ENCODE assay signal across 8 mouse cellular contexts in the genomic region with DNA sequence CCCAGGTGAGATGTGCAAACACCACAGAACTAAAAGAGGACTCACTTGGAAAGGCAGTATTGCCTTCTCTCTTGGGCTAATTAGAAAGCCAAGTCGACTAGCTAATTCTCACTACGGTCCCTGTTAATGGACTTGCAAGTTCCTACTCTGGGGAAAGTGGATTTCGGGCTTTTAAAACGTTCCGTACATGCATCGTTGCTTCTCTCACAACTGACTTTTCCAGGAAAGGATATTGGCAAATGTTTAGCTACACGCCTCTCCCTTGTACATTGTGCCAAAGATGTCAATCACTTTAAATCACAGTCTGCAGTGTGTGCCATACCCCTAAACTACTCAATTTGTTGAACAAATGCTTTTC. TPM values are rescaled to one million over a fixed set of nuclear protein-coding genes. Genes with fewer than 3 reads are reported as not detected.
DNase-seq lines count a peak whose midpoint lies in the region; ATAC-seq lines count a peak whose summit lies in the region.

No protein-coding gene starts in this region.

- no peak for ATAC-seq in heart, embryonic 12.5 days (ENCODE audit: insufficient number of reproducible peaks, low FRiP score)
- ATAC-seq in hindbrain, embryonic 12.5 days (ENCODE audit: low FRiP score): no peak
- no peak for ATAC-seq in frontal cortex, adult (ENCODE audit: low TSS enrichment)

- 0 out of 2 replicates have a peak, but pooled peaks cover 2% of the 10 kb centered on the region for H3K4me1 ChIP-seq in heart, embryonic 12.5 days (replicated peaks)
- H3K4me1 ChIP-seq in hindbrain, embryonic 12.5 days: peaks cover 10% of the 10 kb centered on the region; the same call in 1 of the 2 replicates

- peak overlapping the region; percentile 94 for H3K4me3 ChIP-seq in heart, embryonic 12.5 days
- peak overlapping the region; percentile 92; the same call in 1 of the 2 replicates for H3K4me3 ChIP-seq in hindbrain, embryonic 12.5 days
- H3K4me3 ChIP-seq in macrophage (ENCODE audit: inconsistent target): peak overlapping the region; percentile 50

- H3K36me3 ChIP-seq in heart, embryonic 12.5 days: no peaks in the 10 kb centered on the region
- H3K36me3 ChIP-seq in hindbrain, embryonic 12.5 days: no peaks in the 10 kb centered on the region
- no peaks in the 10 kb centered on the region for H3K36me3 ChIP-seq in macrophage (ENCODE audit: inconsistent target)

- H3K9me3 ChIP-seq in heart, embryonic 12.5 days (replicated peaks): no peaks in the 10 kb centered on the region
- no peaks in the 10 kb centered on the region for H3K9me3 ChIP-seq in hindbrain, embryonic 12.5 days (replicated peaks)

- no peak for DNase-seq in heart, adult 8-10 months (ENCODE audit: low spot score)
- DNase-seq in NIH3T3 (ENCODE audit: low read depth): peak; percentile 30
- no peak for DNase-seq in right cerebral cortex, postnatal 36 days (ENCODE audit: low spot score in 2 of 2)
- no peak for DNase-seq in thymus, postnatal 14 days

- H3K9ac ChIP-seq in heart, embryonic 12.5 days: no peak overlapping the region
- H3K9ac ChIP-seq in hindbrain, embryonic 12.5 days: no peak overlapping the region

- H3K27ac ChIP-seq in heart, embryonic 12.5 days (ENCODE audit: poor library complexity, severe bottlenecking): no peak overlapping the region
- H3K27ac ChIP-seq in hindbrain, embryonic 12.5 days: no peak overlapping the region
- no peak overlapping the region for H3K27ac ChIP-seq in macrophage

- H3K79me2 ChIP-seq in macrophage (ENCODE audit: inconsistent target): peaks cover 28% of the 10 kb centered on the region

- 0 out of 2 replicates have a peak, but pooled peaks cover 10% of the 10 kb centered on the region for H3K27me3 ChIP-seq in heart, embryonic 12.5 days (replicated peaks)
- H3K27me3 ChIP-seq in hindbrain, embryonic 12.5 days: no peaks in the 10 kb centered on the region

- peak overlapping the region; percentile 90 for H3K4me2 ChIP-seq in heart, embryonic 12.5 days
- peak overlapping the region; percentile 83 for H3K4me2 ChIP-seq in hindbrain, embryonic 12.5 days (replicated peaks)

- 21% methylated on average over 7 of the region's 7 CpGs for WGBS in heart, embryonic 12.5 days
- WGBS in hindbrain, embryonic 12.5 days: 15% methylated on average over 7 of the region's 7 CpGs
- WGBS in macrophage (ENCODE audit: missing documents): 1% methylated on average over 7 of the region's 7 CpGs

RNA-seq across cellular contexts. Expression of gene Galnt7, which starts 0.9 kb away (rescaled TPM):
- 7.5 and 8.6 TPM in 2 replicates for polyA plus RNA-seq in heart, embryonic 12.5 days (2016; fragmentation: Nextera tagmentation; extraction: Ambion mirVana)
- 1 to 10 TPM; 3.9 to 5.2 (median 4.9) TPM for total RNA-seq in heart, adult 8-10 months (2022)
- polyA plus RNA-seq in hindbrain, embryonic 12.5 days (2016; fragmentation: Nextera tagmentation; extraction: Ambion mirVana): 17.0 and 17.8 TPM in 2 replicates
- total RNA-seq in macrophage (2018; cell fraction: chromatin; rRNA removed): 10 to 100 TPM in 23 of 26 experiments, 1 to 10 TPM in 3; 4.1 to 29.7 (median 22.7) TPM
- total RNA-seq in macrophage (2018; cell fraction: cytosol; rRNA removed): 10 to 100 TPM; 17.1 to 34.0 (median 24.0) TPM
- 10 to 100 TPM; 22.0 to 65.8 (median 38.4) TPM for total RNA-seq in macrophage (2018; cell fraction: nucleus; rRNA removed)
- 21.0 to 30.5 TPM (median 21.6 TPM) in 3 replicates for polyA plus RNA-seq in macrophage (2018)
